In genomic region chr11:96464716-96465060, GRCm38 (mm10) we compare ENCODE assay signal across 9 mouse cellular contexts. TPM values are rescaled to one million over a fixed set of nuclear protein-coding genes. Genes with fewer than 3 reads are reported as not detected.
A peak's percentile ranks its signal among the peaks of the same experiment; 100 is the strongest.
DNase-seq lines count a peak whose midpoint lies in the region; ATAC-seq and TF ChIP-seq lines count a peak whose summit lies in the region.
"Had no signal": no experiment of that assay in that cellular context is flagged by ENCODE, and none has a peak within 500 bp of the region (broad histone marks: within the 10 kb centered on the region; RNA-seq: fewer than 3 reads in every experiment).

No protein-coding gene starts in this region.

- WGBS in neural tube, embryonic 11.5 days: 19% methylated on average over 5 of the region's 5 CpGs
- 17% methylated on average over 5 of the region's 5 CpGs for WGBS in limb, embryonic 10.5 days
- WGBS in small intestine, adult 2 months: 20% methylated on average over 5 of the region's 5 CpGs

- TF ChIP-seq CTCF in small intestine, adult 2 months (IDR thresholded peaks at IDR 0.05; ENCODE audit: extremely low read depth, insufficient read length, insufficient replicate concordance, low read depth, low read length): no peak

- H3K9me3 ChIP-seq in neural tube, embryonic 11.5 days (ENCODE audit: control insufficient read depth, low read length): no peaks in the 10 kb centered on the region
- H3K9me3 ChIP-seq in limb, embryonic 10.5 days (replicated peaks): no peaks in the 10 kb centered on the region

- no peak for ATAC-seq in neural tube, embryonic 11.5 days (ENCODE audit: insufficient read depth, low FRiP score, low TSS enrichment)

- no peaks in the 10 kb centered on the region for H3K36me3 ChIP-seq in neural tube, embryonic 11.5 days (ENCODE audit: control insufficient read depth, insufficient read depth, low read length)
- no peaks in the 10 kb centered on the region for H3K36me3 ChIP-seq in limb, embryonic 10.5 days
- H3K36me3 ChIP-seq in small intestine, adult 2 months (ENCODE audit: control insufficient read depth, insufficient read depth, low read length): no peaks in the 10 kb centered on the region

- no peak for TF ChIP-seq POLR2A in small intestine, adult 2 months (IDR thresholded peaks at IDR 0.05; ENCODE audit: low read depth, low read length)

- H3K4me1 ChIP-seq in neural tube, embryonic 11.5 days (ENCODE audit: control insufficient read depth, insufficient read depth, low read length): peaks cover 20% of the 10 kb centered on the region
- H3K4me1 ChIP-seq in limb, embryonic 10.5 days: peaks cover 48% of the 10 kb centered on the region
- no peaks in the 10 kb centered on the region for H3K4me1 ChIP-seq in small intestine, adult 2 months (ENCODE audit: control insufficient read depth, insufficient read depth, insufficient read length, low read length)

- H3K27me3 ChIP-seq in neural tube, embryonic 11.5 days (ENCODE audit: control insufficient read depth, insufficient read depth, low read length): peaks cover 18% of the 10 kb centered on the region
- peaks cover 70% of the 10 kb centered on the region for H3K27me3 ChIP-seq in limb, embryonic 10.5 days (ENCODE audit: low read depth, poor library complexity, severe bottlenecking)
- H3K27me3 ChIP-seq in small intestine, adult 2 months (ENCODE audit: control insufficient read depth, insufficient read depth, low read length): peaks cover 24% of the 10 kb centered on the region; the same call in 1 of the 2 replicates

- H3K9ac ChIP-seq in neural tube, embryonic 11.5 days (ENCODE audit: low read length): no peak overlapping the region

- H3K27ac ChIP-seq in neural tube, embryonic 11.5 days (ENCODE audit: low read depth, low read length): no peak overlapping the region
- H3K27ac ChIP-seq in limb, embryonic 10.5 days: no peak overlapping the region
- H3K27ac ChIP-seq in small intestine, adult 2 months (ENCODE audit: insufficient read depth, low read depth, low read length): no peak overlapping the region; the same call in 1 of the 2 replicates

- peak overlapping the region; percentile 27 for H3K4me3 ChIP-seq in neural tube, embryonic 11.5 days (ENCODE audit: low read depth, low read length)
- peak overlapping the region; percentile 48 for H3K4me3 ChIP-seq in limb, embryonic 10.5 days
- peak overlapping the region; percentile 58 for H3K4me3 ChIP-seq in small intestine, adult 2 months (ENCODE audit: low read depth, low read length)

- intact Hi-C loops in gastrocnemius, postnatal 14 days (cut with DNase I; ENCODE audit: low total_unique reads): no loop called here

- H3K4me2 ChIP-seq in neural tube, embryonic 11.5 days (ENCODE audit: low read depth): peak overlapping the region; percentile 59

- peak; percentile 54 to 75 for DNase-seq in adrenal gland, adult (ENCODE audit: inconsistent age in 2 of 2, low spot score in 1 of 2)
- DNase-seq in adrenal gland, postnatal 14 days: no peak
- DNase-seq in neural tube, embryonic 11.5 days (ENCODE audit: low spot score): no peak
- DNase-seq in neural tube, embryonic 10.5 days (ENCODE audit: extremely low spot score, low spot score): no peak
- no peak for DNase-seq in limb, embryonic 10.5 days (ENCODE audit: low spot score)
- DNase-seq in gastrocnemius, postnatal 14 days: no peak
- DNase-seq in layer of hippocampus, adult 18-20 months (ENCODE audit: low spot score in 2 of 2): no peak
- DNase-seq: heart, postnatal 14 days had no signal

RNA-seq across cellular contexts. Expression of gene Skap1, which starts 0.3 kb away (rescaled TPM):
- total RNA-seq in adrenal gland, postnatal 14 days (2021): 4.0 and 12.9 TPM in 2 replicates
- polyA plus RNA-seq in neural tube, embryonic 11.5 days (2014; fragmentation: Nextera tagmentation; extraction: Ambion mirVana): 1.8 and 2.1 TPM in 2 replicates
- 0.13 TPM in 1 of 2 replicates, not detected in the other for polyA plus RNA-seq in limb, embryonic 10.5 days (2016; fragmentation: Nextera tagmentation; extraction: Ambion mirVana)
- polyA plus RNA-seq in small intestine, adult 2 months (2012; rRNA removed): 1.7 and 3.0 TPM in 2 replicates
- total RNA-seq in gastrocnemius, postnatal 14 days (2021): under 1 TPM in 1 of 2 experiments, not detected in 1; 0.20 TPM
- 1 to 10 TPM; 1.1 to 1.3 TPM for total RNA-seq in layer of hippocampus, adult 18-20 months (2021)

Comparison
In these comparisons a context has a peak if more than half of its experiments do, and no peak if none do; other contexts are left out.
1. DNase-seq: peak in adrenal gland, adult (2 of 2); none in adrenal gland, postnatal 14 days (single experiment), neural tube, embryonic 11.5 days (single experiment), neural tube, embryonic 10.5 days (single experiment), limb, embryonic 10.5 days (single experiment), gastrocnemius, postnatal 14 days (single experiment) and layer of hippocampus, adult 18-20 months (0 of 2).
2. Peak in every context shown above with its lines, with median percentiles within 50 percentile points of each other: H3K4me3 ChIP-seq.